Mouse (Mus musculus): ENCODE data around the gene Ptcd3. TPM values are rescaled to one million over a fixed set of nuclear protein-coding genes. Genes with fewer than 3 reads are reported as not detected.
A peak's percentile ranks its signal among the peaks of the same experiment; 100 is the strongest.
"Not testable (repeated sequence)": the region's sequence is repeated elsewhere in the genome, so short reads cannot be mapped to it uniquely, and the experiment has no call there.

Ptcd3 gene
- polyA plus RNA-seq, 1 experiment from 2014 or later: 95.6 TPM

DNA sequence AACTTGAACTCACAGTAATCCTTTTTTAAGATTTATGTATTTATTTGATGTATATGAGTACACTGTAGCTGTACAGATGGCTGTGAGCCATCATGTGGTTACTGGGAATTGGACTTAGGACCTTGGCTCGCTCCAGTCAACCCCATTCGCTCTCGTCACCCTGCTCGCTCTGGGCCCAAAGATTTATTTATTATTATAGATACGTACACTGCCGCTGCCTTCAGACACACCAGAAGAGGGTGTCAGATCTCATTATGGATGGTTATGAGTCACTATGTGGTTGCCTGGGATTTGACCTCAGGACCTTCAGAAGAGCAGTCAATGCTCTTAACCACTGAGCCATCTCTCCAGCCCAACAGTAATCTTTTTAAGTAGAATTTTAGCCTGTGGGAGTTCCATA lies 61.6 kb downstream of the Ptcd3 start:
- H3K27me3 ChIP-seq; ATAC-seq; H3K4me3 ChIP-seq (replicated peaks); H3K9ac ChIP-seq (replicated peaks); H3K4me2 ChIP-seq (replicated peaks); H3K27ac ChIP-seq; H3K9me3 ChIP-seq; H3K4me1 ChIP-seq (replicated peaks): not testable (repeated sequence)
- WGBS: 95% methylated on average over 6 of the region's 6 CpGs
- H3K36me3 ChIP-seq: peaks cover 47% of the 10 kb centered on the region

DNA sequence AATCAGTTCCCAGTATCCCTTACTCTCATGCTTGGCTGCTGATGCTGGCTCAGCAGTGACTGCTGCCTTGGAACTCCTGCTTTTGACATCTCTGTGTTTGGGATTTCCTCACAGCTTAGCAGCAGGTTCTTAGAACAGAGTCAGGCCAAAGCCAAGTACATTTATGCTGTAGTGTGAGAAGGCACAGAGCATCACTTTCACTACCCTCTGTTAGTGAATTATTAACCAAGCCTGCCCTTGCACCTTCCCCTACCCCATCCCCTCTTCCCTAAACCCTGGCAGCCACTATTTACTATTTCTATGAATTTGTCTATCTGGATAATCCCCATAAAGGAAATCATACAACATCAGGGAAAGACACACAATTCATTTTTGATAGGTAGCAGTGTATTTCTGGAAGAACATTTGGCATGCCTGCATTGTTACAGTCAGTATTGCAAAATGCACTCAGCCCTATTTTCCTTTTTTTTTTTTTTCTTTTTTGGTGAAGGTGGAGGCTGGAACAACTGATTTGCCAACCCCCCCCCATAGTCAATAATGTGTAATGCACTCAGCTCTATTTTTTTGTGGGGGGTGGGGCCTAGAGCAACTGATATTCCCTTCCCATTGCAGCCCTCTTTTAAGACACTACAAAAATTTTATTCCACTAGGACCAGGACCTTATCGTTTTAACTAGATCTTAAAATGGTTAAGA lies 67.8 kb downstream of the Ptcd3 start:
- Histone ChIP-seq H3K4me1 (replicated peaks) (no peaks in the 10 kb centered on the region), H3K36me3 (peaks cover 5% of the 10 kb centered on the region), H3K27ac (no peak overlapping the region), H3K9me3 (no peaks in the 10 kb centered on the region), H3K4me3 (replicated peaks) (no peak overlapping the region), H3K27me3 (no peaks in the 10 kb centered on the region), H3K4me2 (replicated peaks) (no peak overlapping the region), H3K9ac (replicated peaks) (no peak overlapping the region)
- ATAC-seq: no peak
- 100% methylated on average over 1 of the region's 1 CpGs for WGBS

DNA sequence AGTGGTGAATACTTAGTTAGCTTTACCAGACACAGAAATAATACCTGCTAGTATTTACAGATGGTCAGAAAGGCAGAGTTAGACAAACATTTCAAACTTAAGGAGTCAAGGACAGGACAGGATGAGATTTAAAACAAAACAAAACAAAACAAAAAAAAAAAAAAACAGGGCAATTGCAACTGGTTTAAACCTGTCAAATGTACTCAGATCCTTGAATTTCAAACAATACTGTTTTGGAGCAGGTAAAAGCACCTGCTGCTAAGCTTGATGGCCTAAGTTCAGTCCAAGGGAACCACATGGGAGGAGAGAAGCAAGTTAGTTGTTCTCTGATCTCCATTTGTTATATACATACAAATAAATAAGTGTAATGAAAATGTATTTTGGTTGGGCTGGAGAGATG lies 68.7 kb downstream of the Ptcd3 start:
- H3K27ac ChIP-seq: no peak overlapping the region
- H3K9ac ChIP-seq (replicated peaks): no peak overlapping the region

DNA sequence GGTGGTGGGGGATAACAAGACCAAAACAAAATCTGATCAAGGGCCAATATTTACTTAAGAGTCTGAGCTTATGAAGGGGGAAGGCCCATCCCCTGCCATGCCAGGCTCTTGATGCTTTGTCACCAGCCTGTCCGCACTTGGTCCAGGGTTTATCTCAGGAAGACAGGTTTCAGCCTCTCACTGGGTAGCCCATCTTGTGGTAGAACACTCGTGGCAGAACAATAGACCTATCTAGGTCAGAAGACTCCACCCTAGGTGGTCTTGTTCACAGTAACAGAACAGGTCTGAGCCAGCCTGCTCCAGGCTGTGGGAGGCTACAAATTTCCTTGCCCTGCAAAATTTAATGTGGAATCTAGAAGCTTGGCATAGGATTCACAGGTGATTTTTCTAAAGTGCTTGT lies 71.7 kb downstream of the Ptcd3 start:
- WGBS: 78% methylated on average over 2 of the region's 2 CpGs
- ATAC-seq: no peak
- Histone ChIP-seq H3K36me3 (peaks cover 3% of the 10 kb centered on the region), H3K4me2 (replicated peaks) (no peak overlapping the region), H3K4me1 (replicated peaks) (peaks cover 15% of the 10 kb centered on the region), H3K27me3 (no peaks in the 10 kb centered on the region), H3K4me3 (replicated peaks) (no peak overlapping the region), H3K9ac (replicated peaks) (no peak overlapping the region), H3K9me3 (no peaks in the 10 kb centered on the region), H3K27ac (no peak overlapping the region)

More for the DNA sequence above, 68.7 kb downstream of the Ptcd3 start:
- H3K9me3 ChIP-seq: no peaks in the 10 kb centered on the region
- no peak for ATAC-seq
- no peak overlapping the region for H3K4me3 ChIP-seq (replicated peaks)
- no peaks in the 10 kb centered on the region for H3K4me1 ChIP-seq (replicated peaks)
- H3K36me3 ChIP-seq: peaks cover 2% of the 10 kb centered on the region
- no peak overlapping the region for H3K4me2 ChIP-seq (replicated peaks)
- H3K27me3 ChIP-seq: no peaks in the 10 kb centered on the region

DNA sequence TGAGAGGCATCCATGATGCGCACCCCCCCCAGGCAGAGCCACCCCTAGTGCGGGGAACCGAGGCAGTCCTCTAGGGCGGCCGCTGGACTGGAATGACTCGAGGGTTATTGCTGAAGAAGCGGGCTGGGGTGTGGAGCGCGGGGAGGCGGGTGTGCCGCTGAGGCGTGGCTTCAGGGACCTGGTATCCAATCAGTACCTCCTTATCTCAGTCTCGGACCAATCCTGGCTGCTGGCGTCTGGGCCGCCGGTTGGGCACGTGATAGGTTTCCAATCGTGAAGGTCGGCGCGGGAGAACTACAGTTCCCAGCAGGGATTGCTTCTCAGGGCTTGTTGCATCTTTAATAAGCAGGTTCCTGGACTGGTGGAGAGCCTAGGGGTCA lies 77.0 kb downstream of the Ptcd3 start:
- peak; percentile 99 for ATAC-seq
- Histone ChIP-seq H3K27me3 (no peaks in the 10 kb centered on the region), H3K4me2 (replicated peaks) (peak overlapping the region; percentile 74), H3K4me3 (replicated peaks) (peak overlapping the region; percentile 92), H3K27ac (peak overlapping the region; percentile 88), H3K4me1 (replicated peaks) (peaks cover 19% of the 10 kb centered on the region), H3K36me3 (peaks cover 3% of the 10 kb centered on the region), H3K9me3 (no peaks in the 10 kb centered on the region), H3K9ac (replicated peaks) (peak overlapping the region; percentile 88)
- WGBS: under 1% methylated on average over 21 of the region's 21 CpGs

GRCm38 (mm10) chr6:71830690-71831580 lies 77.6 kb downstream of the Ptcd3 start, which contains the start of gene Immt:
TSS of gene Immt (plus strand) at chr6:71831331.
- peak within 1 kb of the TSS; percentile 74 for H3K4me2 ChIP-seq (replicated peaks)
- ATAC-seq: peak; percentile 100
- peak within 1 kb of the TSS; percentile 88 for H3K9ac ChIP-seq (replicated peaks)
- H3K4me3 ChIP-seq (replicated peaks): peak within 1 kb of the TSS; percentile 92
- no peaks in the 10 kb centered on the region for H3K9me3 ChIP-seq
- H3K27ac ChIP-seq: peak within 1 kb of the TSS; percentile 88
- WGBS: under 1% methylated on average over 64 of the region's 64 CpGs
- H3K36me3 ChIP-seq: peaks cover 3% of the 10 kb centered on the region
- H3K27me3 ChIP-seq: no peaks in the 10 kb centered on the region
- H3K4me1 ChIP-seq (replicated peaks): peaks cover 19% of the 10 kb centered on the region

Other genes with a start within 250 kb of the Ptcd3 start
- 197 and 202 TPM in 2 replicates for gene Reep1, start 201.2 kb downstream of the Ptcd3 start, polyA plus RNA-seq (2015; fragmentation: Nextera tagmentation; extraction: Ambion mirVana)
- 42.3 and 47.5 TPM in 2 replicates for gene Mrpl35, start 81.8 kb downstream of the Ptcd3 start, polyA plus RNA-seq (2015; fragmentation: Nextera tagmentation; extraction: Ambion mirVana)
- 161 and 163 TPM in 2 replicates for gene Immt, start 77.4 kb downstream of the Ptcd3 start, polyA plus RNA-seq (2015; fragmentation: Nextera tagmentation; extraction: Ambion mirVana)
- gene Polr1a, start 303 bp upstream of the Ptcd3 start, polyA plus RNA-seq (2015; fragmentation: Nextera tagmentation; extraction: Ambion mirVana): 21.0 and 21.1 TPM in 2 replicates
- gene St3gal5, start 188.8 kb upstream of the Ptcd3 start, polyA plus RNA-seq (2015; fragmentation: Nextera tagmentation; extraction: Ambion mirVana): 40.7 and 42.4 TPM in 2 replicates